Mouse (Mus musculus) adrenal gland, postnatal 14 days (tissue): Measurements from ENCODE around the gene Nrbp1. TPM values are rescaled to one million over a fixed set of nuclear protein-coding genes. Genes with fewer than 3 reads are reported as not detected.
"Not testable (repeated sequence)": the region's sequence is repeated elsewhere in the genome, so short reads cannot be mapped to it uniquely, and the experiment has no call there.

ENCODE experiments used
- DNase-seq: peaks from one replicate; pipeline ENCODE4 v3.0.0; 2021; ENCODE audit warnings: mixed read lengths
- total RNA-seq: library from RNA; stranded (reverse); gene quantifications from 2 replicates; pipeline ENCODE4 v1.2.3, GENCODE M21; 2021

The Nrbp1 gene
- total RNA-seq, 1 experiment from 2014 or later = 79.7 TPM

GRCm38 (mm10) chr5:31204421-31204820, 36.2 kb upstream of the Nrbp1 start:
- no peak for DNase-seq

GRCm38 (mm10) chr5:31216554-31216953, 24.1 kb upstream of the Nrbp1 start:
- DNase-seq = not testable (repeated sequence)

GRCm38 (mm10) chr5:31218294-31218693, 22.4 kb upstream of the Nrbp1 start:
- DNase-seq = peak; percentile 28

- peak; percentile 29 for DNase-seq
Measured at GRCm38 (mm10) chr5:31219070-31219469, 21.6 kb upstream of the Nrbp1 start.

- DNase-seq = no peak
Measured at GRCm38 (mm10) chr5:31219474-31219873, 21.2 kb upstream of the Nrbp1 start.

GRCm38 (mm10) chr5:31219911-31220447, 20.7 kb upstream of the Nrbp1 start:
- DNase-seq = peak; percentile 75

- peak; percentile 99 for DNase-seq
Measured at GRCm38 (mm10) chr5:31220448-31221303, 20.0 kb upstream of the Nrbp1 start, which contains the start of gene Ppm1g. Ppm1g (minus strand) TSS chr5:31220687.

GRCm38 (mm10) chr5:31221304-31221945, 19.2 kb upstream of the Nrbp1 start:
- DNase-seq = peak; percentile 68

- no peak for DNase-seq
Measured at GRCm38 (mm10) chr5:31222696-31223095, 18.0 kb upstream of the Nrbp1 start.

GRCm38 (mm10) chr5:31226641-31227040, 14.0 kb upstream of the Nrbp1 start:
- no peak for DNase-seq

- no peak for DNase-seq
Measured at GRCm38 (mm10) chr5:31241522-31242034, 914 bp downstream of the Nrbp1 start.

GRCm38 (mm10) chr5:31242191-31242590, 1.5 kb downstream of the Nrbp1 start:
- no peak for DNase-seq

- DNase-seq = no peak
Measured at GRCm38 (mm10) chr5:31250716-31251115, 10.1 kb downstream of the Nrbp1 start.

- peak; percentile 51 for DNase-seq
Measured at GRCm38 (mm10) chr5:31251541-31252101, 11.0 kb downstream of the Nrbp1 start, which contains the start of gene Krtcap3. Krtcap3 (plus strand) TSS chr5:31251691.

- DNase-seq = no peak
Measured at GRCm38 (mm10) chr5:31252151-31252550, 11.5 kb downstream of the Nrbp1 start.

GRCm38 (mm10) chr5:31252795-31253545, 12.3 kb downstream of the Nrbp1 start:
- no peak for DNase-seq

GRCm38 (mm10) chr5:31253806-31254205, 13.1 kb downstream of the Nrbp1 start:
- DNase-seq = no peak

GRCm38 (mm10) chr5:31254452-31254851, 13.8 kb downstream of the Nrbp1 start:
- DNase-seq = peak; percentile 72

GRCm38 (mm10) chr5:31254901-31255300, 14.2 kb downstream of the Nrbp1 start:
- DNase-seq = no peak

GRCm38 (mm10) chr5:31255381-31255780, 14.7 kb downstream of the Nrbp1 start:
- no peak for DNase-seq

GRCm38 (mm10) chr5:31255971-31256370, 15.3 kb downstream of the Nrbp1 start:
- DNase-seq = no peak

GRCm38 (mm10) chr5:31257616-31258015, 17.0 kb downstream of the Nrbp1 start:
- DNase-seq = no peak
